Comparison of ENCODE assay signal across 23 mouse cellular contexts in the genomic region with DNA sequence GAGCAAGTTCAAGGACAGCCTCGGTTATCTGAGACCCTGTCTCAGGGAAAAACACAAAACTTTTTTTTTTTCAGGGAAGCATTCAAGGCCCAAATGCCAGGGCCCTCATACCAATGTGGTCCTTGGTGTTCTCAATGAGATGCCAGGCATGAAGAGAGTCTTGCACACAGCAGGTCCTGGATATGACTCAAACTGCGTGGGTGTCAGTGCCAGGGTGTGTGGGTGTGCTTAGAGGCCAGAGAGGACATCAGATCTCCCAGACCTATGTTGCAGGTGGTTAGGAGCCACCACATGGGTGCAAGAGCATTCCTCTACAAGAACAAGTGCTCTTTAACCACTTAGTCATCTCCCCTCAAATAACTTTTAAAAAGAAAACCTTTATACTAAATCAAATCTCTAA. TPM values are rescaled to one million over a fixed set of nuclear protein-coding genes. Genes with fewer than 3 reads are reported as not detected.
DNase-seq lines count a peak whose midpoint lies in the region; ATAC-seq and TF ChIP-seq lines count a peak whose summit lies in the region.
"Had no signal": no experiment of that assay in that cellular context is flagged by ENCODE, and none has a peak within 500 bp of the region (broad histone marks: within the 10 kb centered on the region; RNA-seq: fewer than 3 reads in every experiment).

No protein-coding gene starts in this region.

- no peak overlapping the region for H3K4me2 ChIP-seq in lung, embryonic 14.5 days
- no peak overlapping the region for H3K4me2 ChIP-seq in lung, postnatal 0 days (replicated peaks; ENCODE audit: low read depth, low read length)
- no peak overlapping the region for H3K4me2 ChIP-seq in stomach, postnatal 0 days (replicated peaks; ENCODE audit: low read depth)
- H3K4me2 ChIP-seq: embryonic facial prominence, embryonic 12.5 days; embryonic facial prominence, embryonic 15.5 days; heart, embryonic 11.5 days; hindbrain, embryonic 12.5 days; hindbrain, embryonic 15.5 days had no signal

- no peaks in the 10 kb centered on the region for H3K4me1 ChIP-seq in lung, embryonic 14.5 days (ENCODE audit: insufficient read depth)
- H3K4me1 ChIP-seq in lung, postnatal 0 days (ENCODE audit: insufficient read depth, low read depth, low read length): no peaks in the 10 kb centered on the region
- H3K4me1 ChIP-seq in lung, adult 2 months (ENCODE audit: control insufficient read depth, insufficient read depth, low read length): no peaks in the 10 kb centered on the region
- H3K4me1 ChIP-seq in stomach, postnatal 0 days (replicated peaks; ENCODE audit: control insufficient read depth, insufficient read depth): no peaks in the 10 kb centered on the region
- H3K4me1 ChIP-seq: embryonic facial prominence, embryonic 12.5 days; embryonic facial prominence, embryonic 15.5 days; hindbrain, embryonic 12.5 days; hindbrain, embryonic 15.5 days had no signal

- no peak for ATAC-seq in lung, embryonic 14.5 days (ENCODE audit: insufficient read depth)
- ATAC-seq in lung, postnatal 0 days: peak; percentile 61
- ATAC-seq in stomach, postnatal 0 days (ENCODE audit: low FRiP score, low TSS enrichment): 0 out of 2 replicates have a peak, but pooled peaks have one; percentile 24
- ATAC-seq: activated CD4-positive, CD25-positive, alpha-beta regulatory T cell, adult 4 months; CD4-positive, CD25-positive, alpha-beta regulatory T cell, adult 4 months; forebrain, embryonic 14.5 days; forebrain, postnatal 0 days had no signal

- H3K27ac ChIP-seq in lung, embryonic 14.5 days (ENCODE audit: low read depth): peak overlapping the region; percentile 6; the same call in 1 of the 2 replicates
- H3K27ac ChIP-seq in lung, postnatal 0 days (ENCODE audit: low read length): no peak overlapping the region
- no peak overlapping the region for H3K27ac ChIP-seq in stomach, postnatal 0 days (replicated peaks)
- H3K27ac ChIP-seq: embryonic facial prominence, embryonic 12.5 days; embryonic facial prominence, embryonic 15.5 days; gastrocnemius, adult 2 months; hindbrain, embryonic 12.5 days; hindbrain, embryonic 15.5 days had no signal

- no peaks in the 10 kb centered on the region for H3K9me3 ChIP-seq in lung, embryonic 14.5 days (ENCODE audit: low read depth, low read length)
- no peaks in the 10 kb centered on the region for H3K9me3 ChIP-seq in lung, postnatal 0 days (ENCODE audit: low read length)
- no peaks in the 10 kb centered on the region for H3K9me3 ChIP-seq in stomach, postnatal 0 days (ENCODE audit: control insufficient read depth, low read length)
- H3K9me3 ChIP-seq: embryonic facial prominence, embryonic 12.5 days; embryonic facial prominence, embryonic 15.5 days; hindbrain, embryonic 12.5 days; hindbrain, embryonic 15.5 days had no signal

- H3K36me3 ChIP-seq in lung, embryonic 14.5 days (ENCODE audit: insufficient read depth): peaks cover 16% of the 10 kb centered on the region
- H3K36me3 ChIP-seq in lung, postnatal 0 days (ENCODE audit: insufficient read depth, low read length): no peaks in the 10 kb centered on the region
- 0 out of 2 replicates have a peak, but pooled peaks cover 1% of the 10 kb centered on the region for H3K36me3 ChIP-seq in stomach, postnatal 0 days (ENCODE audit: control insufficient read depth, insufficient read depth, low read length)

- no peak overlapping the region for H3K9ac ChIP-seq in lung, embryonic 14.5 days
- no peak overlapping the region for H3K9ac ChIP-seq in lung, postnatal 0 days (replicated peaks; ENCODE audit: low read depth)
- H3K9ac ChIP-seq in stomach, postnatal 0 days (ENCODE audit: low read length): no peak overlapping the region
- H3K9ac ChIP-seq: embryonic facial prominence, embryonic 12.5 days; embryonic facial prominence, embryonic 15.5 days; forebrain, postnatal 0 days; hindbrain, embryonic 12.5 days; hindbrain, embryonic 15.5 days had no signal

- no peaks in the 10 kb centered on the region for H3K27me3 ChIP-seq in lung, embryonic 14.5 days (ENCODE audit: insufficient read depth, low read length)
- H3K27me3 ChIP-seq in lung, postnatal 0 days (replicated peaks; ENCODE audit: insufficient read depth, low read length): no peaks in the 10 kb centered on the region
- H3K27me3 ChIP-seq in stomach, postnatal 0 days (ENCODE audit: control insufficient read depth, insufficient read depth, low read length): no peaks in the 10 kb centered on the region
- H3K27me3 ChIP-seq: embryonic facial prominence, embryonic 12.5 days; embryonic facial prominence, embryonic 15.5 days; hindbrain, embryonic 12.5 days; hindbrain, embryonic 15.5 days had no signal

- H3K4me3 ChIP-seq in lung, embryonic 14.5 days (ENCODE audit: low read depth, low read length): no peak overlapping the region
- no peak overlapping the region for H3K4me3 ChIP-seq in lung, postnatal 0 days (ENCODE audit: low read depth, low read length)
- H3K4me3 ChIP-seq in lung, adult 2 months (replicated peaks; ENCODE audit: extremely low read depth, low read depth, low read length): no peak overlapping the region
- H3K4me3 ChIP-seq in stomach, postnatal 0 days (ENCODE audit: low read depth, low read length): no peak overlapping the region
- H3K4me3 ChIP-seq: embryonic facial prominence, embryonic 12.5 days; embryonic facial prominence, embryonic 15.5 days; gastrocnemius, adult 2 months; hindbrain, embryonic 12.5 days; hindbrain, embryonic 15.5 days had no signal

- TF ChIP-seq EP300 in lung, postnatal 0 days (IDR thresholded peaks at IDR 0.05): no peak
- TF ChIP-seq EP300 in stomach, postnatal 0 days (optimal IDR thresholded peaks at IDR 0.05): no peak

- no peak for TF ChIP-seq CTCF in lung, embryonic 14.5 days (IDR thresholded peaks at IDR 0.05; ENCODE audit: low read depth)
- no peak for TF ChIP-seq CTCF in lung, postnatal 0 days (IDR thresholded peaks at IDR 0.05)
- TF ChIP-seq CTCF in lung, adult 2 months (IDR thresholded peaks at IDR 0.05; ENCODE audit: insufficient read depth, low read length): no peak
- no peak for TF ChIP-seq CTCF in stomach, postnatal 0 days (IDR thresholded peaks at IDR 0.05; ENCODE audit: low read depth)

- DNase-seq in lung, embryonic 14.5 days: no peak
- no peak for DNase-seq in lung, adult 18-20 months
- peak; percentile 29 for DNase-seq in lung, postnatal 0 days (ENCODE audit: low spot score)
- no peak for DNase-seq in lung, adult 2 months
- DNase-seq in Muller cell, postnatal 12 days (ENCODE audit: inconsistent ontology term): peak; percentile 33
- DNase-seq in stomach, postnatal 0 days (ENCODE audit: low spot score): no peak
- no peak for DNase-seq in thymus, postnatal 4 days
- DNase-seq: adrenal gland, adult 8-10 months; adrenal gland, postnatal 25 days; cerebellum, adult 18-20 months; cerebellum, adult 9-10 months; forebrain, postnatal 0 days; gastrocnemius, adult 2 months; gastrocnemius, postnatal 14 days; heart, adult 11 months had no signal

- TF ChIP-seq POLR2A in lung, adult 2 months (IDR thresholded peaks at IDR 0.05; ENCODE audit: borderline replicate concordance, extremely low read depth, low read depth, low read length): no peak

- 72% methylated on average over 2 of the region's 2 CpGs for WGBS in lung, embryonic 14.5 days
- 61% methylated on average over 2 of the region's 2 CpGs for WGBS in lung, postnatal 0 days
- WGBS in lung, adult 2 months: 76% methylated on average over 2 of the region's 2 CpGs
- WGBS in stomach, postnatal 0 days: 76% methylated on average over 2 of the region's 2 CpGs

RNA-seq across cellular contexts. Expression of gene Mthfd2, which starts 24.4 kb away (rescaled TPM):
- polyA plus RNA-seq in lung, embryonic 14.5 days (2014; fragmentation: Nextera tagmentation; extraction: Ambion mirVana): 41.6 and 47.3 TPM in 2 replicates
- 6.3 and 7.8 TPM in 2 replicates for polyA plus RNA-seq in lung, postnatal 0 days (2015; fragmentation: Nextera tagmentation; extraction: Ambion mirVana)
- 1.3 and 2.6 TPM in 2 replicates for polyA plus RNA-seq in lung, adult 2 months (2012; rRNA removed)
- 21.1 and 23.0 TPM in 2 replicates for polyA plus RNA-seq in stomach, postnatal 0 days (2015; fragmentation: Nextera tagmentation; extraction: Ambion mirVana)

RNA-seq across cellular contexts. Expression of gene Mob1a, which starts 24.5 kb away (rescaled TPM):
- 93.1 and 93.6 TPM in 2 replicates for polyA plus RNA-seq in lung, embryonic 14.5 days (2014; fragmentation: Nextera tagmentation; extraction: Ambion mirVana)
- 41.3 and 47.6 TPM in 2 replicates for polyA plus RNA-seq in lung, postnatal 0 days (2015; fragmentation: Nextera tagmentation; extraction: Ambion mirVana)
- polyA plus RNA-seq in lung, adult 2 months (2012; rRNA removed): 39.1 and 41.3 TPM in 2 replicates
- polyA plus RNA-seq in stomach, postnatal 0 days (2015; fragmentation: Nextera tagmentation; extraction: Ambion mirVana): 31.0 and 32.5 TPM in 2 replicates

RNA-seq across cellular contexts. Expression of gene Bola3, which starts 47.7 kb away (rescaled TPM):
- 144 and 151 TPM in 2 replicates for polyA plus RNA-seq in lung, embryonic 14.5 days (2014; fragmentation: Nextera tagmentation; extraction: Ambion mirVana)
- polyA plus RNA-seq in lung, postnatal 0 days (2015; fragmentation: Nextera tagmentation; extraction: Ambion mirVana): 101 and 120 TPM in 2 replicates
- 7.5 and 12.5 TPM in 2 replicates for polyA plus RNA-seq in lung, adult 2 months (2012; rRNA removed)
- 156 and 162 TPM in 2 replicates for polyA plus RNA-seq in stomach, postnatal 0 days (2015; fragmentation: Nextera tagmentation; extraction: Ambion mirVana)

Comparison
In these comparisons a context has a peak if more than half of its experiments do, and no peak if none do; other contexts are left out.
1. DNase-seq: peak in lung, postnatal 0 days (single experiment) and Muller cell, postnatal 12 days (single experiment); none in lung, embryonic 14.5 days (single experiment), lung, adult 18-20 months (0 of 2), lung, adult 2 months (single experiment), stomach, postnatal 0 days (single experiment) and thymus, postnatal 4 days (single experiment).